Mouse (Mus musculus) large intestine, adult 2 months (tissue): ENCODE measurements around the gene Pard6b. TPM values are rescaled to one million over a fixed set of nuclear protein-coding genes. Genes with fewer than 3 reads are reported as not detected.
"Not testable (repeated sequence)": the region's sequence is repeated elsewhere in the genome, so short reads cannot be mapped to it uniquely, and the experiment has no call there.

Experiments used
- DNase-seq: peaks from one replicate; pipeline ENCODE4 v3.0.0-alpha.2; 2012; ENCODE audit warnings: low read depth, low spot score
- WGBS: fragments of 180-500 bp; shearing (Covaris S2); methylation state at CpG from one replicate; pipeline ENCODE4 v1.1.7; 2018; 5-methylcytosine and 5-hydroxymethylcytosine counted together
- polyA plus RNA-seq: library from polyadenylated mRNA; depleted of rRNA; stranded (reverse); fragments of >200 nt; gene quantifications from 2 replicates; pipeline ENCODE4 v1.2.3, GENCODE M21; 2012

The Pard6b gene
- polyA plus RNA-seq, 1 experiment, result 16.5 TPM

GRCm38 (mm10) chr2:168091560-168091959, 10.8 kb downstream of the Pard6b start:
- DNase-seq, result no peak
- WGBS, result 80% methylated on average over 11 of the region's 11 CpGs

GRCm38 (mm10) chr2:168093077-168093476, 12.3 kb downstream of the Pard6b start:
- DNase-seq, result no peak
- 89% methylated on average over 4 of the region's 4 CpGs for WGBS

- no peak for DNase-seq
- 19% methylated on average over 8 of the region's 8 CpGs for WGBS
These were observed 14.3 kb downstream of the Pard6b start for GRCm38 (mm10) chr2:168095077-168095476.

- DNase-seq, result no peak
- WGBS, result 49% methylated on average over 3 of the region's 3 CpGs
These were observed 15.7 kb downstream of the Pard6b start for GRCm38 (mm10) chr2:168096487-168096886.

- WGBS, result 28% methylated on average over 6 of the region's 6 CpGs
- no peak for DNase-seq
These were observed 17.2 kb downstream of the Pard6b start for GRCm38 (mm10) chr2:168098040-168098439.

- no peak for DNase-seq
- WGBS, result 80% methylated on average over 13 of the region's 13 CpGs
These were observed 19.2 kb downstream of the Pard6b start for GRCm38 (mm10) chr2:168100008-168100407.

GRCm38 (mm10) chr2:168101805-168102204, 21.0 kb downstream of the Pard6b start:
- 76% methylated on average over 5 of the region's 5 CpGs for WGBS
- DNase-seq, result no peak

GRCm38 (mm10) chr2:168103341-168103740, 22.5 kb downstream of the Pard6b start:
- no peak for DNase-seq
- WGBS, result 87% methylated on average over 10 of the region's 10 CpGs

GRCm38 (mm10) chr2:168104375-168105144, 23.8 kb downstream of the Pard6b start:
- WGBS, result 38% methylated on average over 22 of the region's 22 CpGs

GRCm38 (mm10) chr2:168105271-168105670, 24.5 kb downstream of the Pard6b start:
- DNase-seq, result no peak
- WGBS, result 34% methylated on average over 8 of the region's 8 CpGs

More at GRCm38 (mm10) chr2:168104375-168105144, 23.8 kb downstream of the Pard6b start:
- DNase-seq, result no peak

GRCm38 (mm10) chr2:168106701-168107178, 25.9 kb downstream of the Pard6b start:
- WGBS, result 54% methylated on average over 20 of the region's 20 CpGs
- no peak for DNase-seq

- 89% methylated on average over 15 of the region's 15 CpGs for WGBS
- no peak for DNase-seq
These were observed 26.6 kb downstream of the Pard6b start for GRCm38 (mm10) chr2:168107356-168107755.

- WGBS, result 90% methylated on average over 6 of the region's 6 CpGs
These were observed 27.1 kb downstream of the Pard6b start for GRCm38 (mm10) chr2:168107901-168108300.

GRCm38 (mm10) chr2:168111902-168112301, 31.1 kb downstream of the Pard6b start:
- 15% methylated on average over 7 of the region's 7 CpGs for WGBS
- no peak for DNase-seq

More at GRCm38 (mm10) chr2:168107901-168108300, 27.1 kb downstream of the Pard6b start:
- not testable (repeated sequence) for DNase-seq

GRCm38 (mm10) chr2:168113263-168113662, 32.5 kb downstream of the Pard6b start:
- no peak for DNase-seq
- WGBS, result 92% methylated on average over 9 of the region's 9 CpGs

GRCm38 (mm10) chr2:168113692-168114091, 32.9 kb downstream of the Pard6b start:
- 83% methylated on average over 5 of the region's 5 CpGs for WGBS
- DNase-seq, result no peak

- 28% methylated on average over 17 of the region's 17 CpGs for WGBS
- DNase-seq, result no peak
These were observed 34.0 kb downstream of the Pard6b start for GRCm38 (mm10) chr2:168114699-168115350.

- 91% methylated on average over 3 of the region's 3 CpGs for WGBS
- no peak for DNase-seq
These were observed 35.0 kb downstream of the Pard6b start for GRCm38 (mm10) chr2:168115826-168116225.

- WGBS, result 2% methylated on average over 36 of the region's 37 CpGs
- DNase-seq, result no peak
These were observed 36.3 kb downstream of the Pard6b start for GRCm38 (mm10) chr2:168117147-168117546.

- no peak for DNase-seq
- 9% methylated on average over 10 of the region's 13 CpGs for WGBS
These were observed 36.7 kb downstream of the Pard6b start for GRCm38 (mm10) chr2:168117553-168117952.

GRCm38 (mm10) chr2:168117967-168118366, 37.2 kb downstream of the Pard6b start:
- WGBS, result 62% methylated on average over 16 of the region's 16 CpGs

More at GRCm38 (mm10) chr2:168117967-168118366, 37.2 kb downstream of the Pard6b start:
- no peak for DNase-seq
